In genomic region chr2:91045805-91046204, GRCm38 (mm10) we compare ENCODE assay signal across 1 mouse cellular context. TPM values are rescaled to one million over a fixed set of nuclear protein-coding genes. Genes with fewer than 3 reads are reported as not detected.
"Had no signal": no experiment of that assay in that cellular context is flagged by ENCODE, and none has a peak within 500 bp of the region (broad histone marks: within the 10 kb centered on the region; RNA-seq: fewer than 3 reads in every experiment).

No protein-coding gene starts in this region.

RNA-seq across cellular contexts. Expression of gene Rapsn, which starts 10.4 kb away (rescaled TPM):
- total RNA-seq: left cerebral cortex, postnatal 4 days had no signal
